In genomic region chr4:125131493-125131892, GRCm38 (mm10) we compare ENCODE assay signal across 10 mouse cellular contexts. TPM values are rescaled to one million over a fixed set of nuclear protein-coding genes. Genes with fewer than 3 reads are reported as not detected.
DNase-seq lines count a peak whose midpoint lies in the region; ATAC-seq and TF ChIP-seq lines count a peak whose summit lies in the region.
"Had no signal": no experiment of that assay in that cellular context is flagged by ENCODE, and none has a peak within 500 bp of the region (broad histone marks: within the 10 kb centered on the region; RNA-seq: fewer than 3 reads in every experiment).

No protein-coding gene starts in this region.

- H3K36me3 ChIP-seq in stomach, postnatal 0 days (ENCODE audit: control insufficient read depth, insufficient read depth, low read length) = no peaks in the 10 kb centered on the region

- no peak overlapping the region for H3K4me2 ChIP-seq in stomach, postnatal 0 days (replicated peaks; ENCODE audit: low read depth)
- H3K4me2 ChIP-seq: forebrain, embryonic 13.5 days had no signal

- TF ChIP-seq CTCF in Patski (IDR thresholded peaks at IDR 0.05) = no peak
- no peak for TF ChIP-seq CTCF in stomach, postnatal 0 days (IDR thresholded peaks at IDR 0.05; ENCODE audit: low read depth)

- H3K9ac ChIP-seq in stomach, postnatal 0 days (ENCODE audit: low read length) = peak overlapping the region; percentile 31; the same call in 1 of the 2 replicates
- H3K9ac ChIP-seq: forebrain, embryonic 13.5 days had no signal

- no peak overlapping the region for H3K27ac ChIP-seq in stomach, postnatal 0 days (replicated peaks)
- H3K27ac ChIP-seq: forebrain, embryonic 13.5 days had no signal

- H3K9me3 ChIP-seq in stomach, postnatal 0 days (ENCODE audit: control insufficient read depth, low read length) = no peaks in the 10 kb centered on the region
- H3K9me3 ChIP-seq: forebrain, embryonic 13.5 days had no signal

- TF ChIP-seq EP300 in stomach, postnatal 0 days (optimal IDR thresholded peaks at IDR 0.05) = no peak

- POLR2A ChIA-PET in Patski (lab: Charles Lee) = no interaction called here

- H3K4me1 ChIP-seq in stomach, postnatal 0 days (replicated peaks; ENCODE audit: control insufficient read depth, insufficient read depth) = peaks cover 3% of the 10 kb centered on the region

- peak; percentile 33 to 56 for DNase-seq in lung, postnatal 4 days
- no peak for DNase-seq in lung, postnatal 36 days
- DNase-seq in Patski (ENCODE audit: low read depth, low spot score) = no peak
- DNase-seq in fibroblast of lung, adult 2 months (ENCODE audit: low read depth) = peak; percentile 78
- no peak for DNase-seq in stomach, postnatal 0 days (ENCODE audit: low spot score)
- DNase-seq in frontal cortex, postnatal 14 days (ENCODE audit: low spot score in 2 of 2) = no peak
- no peak for DNase-seq in cerebellum, adult 9-11 months
- DNase-seq: left cerebral cortex, postnatal 4 days had no signal

- no peaks in the 10 kb centered on the region for H3K27me3 ChIP-seq in Patski
- no peaks in the 10 kb centered on the region for H3K27me3 ChIP-seq in stomach, postnatal 0 days (ENCODE audit: control insufficient read depth, insufficient read depth, low read length)

- CTCF ChIA-PET in Patski (lab: Charles Lee) = interaction anchor here (1.0 kb wide), 1 partner anchor 16 kb away, joined by 3 read pairs; no protein-coding TSS in a partner anchor

- H3K4me3 ChIP-seq in stomach, postnatal 0 days (ENCODE audit: low read depth, low read length) = no peak overlapping the region
- H3K4me3 ChIP-seq: forebrain, embryonic 13.5 days had no signal

- in situ Hi-C loops in Patski (cut with MboI; ENCODE audit: low pct_unique_long_range_greater_than_20kb) = no loop called here

- ATAC-seq in Patski = peak; percentile 49
- no peak for ATAC-seq in stomach, postnatal 0 days (ENCODE audit: low FRiP score, low TSS enrichment)
- ATAC-seq: forebrain, embryonic 13.5 days; intestine, embryonic 16.5 days had no signal

- WGBS in stomach, postnatal 0 days = 29% methylated on average over 4 of the region's 4 CpGs

RNA-seq across cellular contexts. Expression of gene Zc3h12a, which starts 3.9 kb away (rescaled TPM):
- polyA plus RNA-seq in Patski (2021) = 5.7 TPM
- polyA plus RNA-seq in stomach, postnatal 0 days (2015; fragmentation: Nextera tagmentation; extraction: Ambion mirVana) = 2.7 TPM in 2 replicates

RNA-seq across cellular contexts. Expression of gene Meaf6, which starts 46.6 kb away (rescaled TPM):
- 22.3 TPM for polyA plus RNA-seq in Patski (2021)
- 28.3 and 28.4 TPM in 2 replicates for polyA plus RNA-seq in stomach, postnatal 0 days (2015; fragmentation: Nextera tagmentation; extraction: Ambion mirVana)

Comparison
In these comparisons a context has a peak if more than half of its experiments do, and no peak if none do; other contexts are left out.
1. DNase-seq: peak in lung, postnatal 4 days (2 of 2) and fibroblast of lung, adult 2 months (single experiment); none in lung, postnatal 36 days (single experiment), Patski (single experiment), stomach, postnatal 0 days (single experiment), frontal cortex, postnatal 14 days (0 of 2) and cerebellum, adult 9-11 months (single experiment).